Mouse (Mus musculus) testis, adult 2 months (tissue): ENCODE data around the gene Pkig.

Source experiments
- CTCF ChIP-seq: fragments of 200-500 bp; IDR thresholded peaks from 2 replicates; pipeline ENCODE4 v1.5.1; 2012; ENCODE audit warnings: low read depth, mild to moderate bottlenecking, inconsistent platforms, low read length, moderate library complexity; ENCODE audit not compliant: control insufficient read depth, insufficient read depth, insufficient replicate concordance
- POLR2A ChIP-seq: fragments of 200-500 bp; IDR thresholded peaks from 2 replicates; pipeline ENCODE4 v1.6.1; 2012; ENCODE audit warnings: low read depth, mild to moderate bottlenecking, inconsistent platforms, low read length, moderate library complexity; ENCODE audit not compliant: control insufficient read depth

DNA sequence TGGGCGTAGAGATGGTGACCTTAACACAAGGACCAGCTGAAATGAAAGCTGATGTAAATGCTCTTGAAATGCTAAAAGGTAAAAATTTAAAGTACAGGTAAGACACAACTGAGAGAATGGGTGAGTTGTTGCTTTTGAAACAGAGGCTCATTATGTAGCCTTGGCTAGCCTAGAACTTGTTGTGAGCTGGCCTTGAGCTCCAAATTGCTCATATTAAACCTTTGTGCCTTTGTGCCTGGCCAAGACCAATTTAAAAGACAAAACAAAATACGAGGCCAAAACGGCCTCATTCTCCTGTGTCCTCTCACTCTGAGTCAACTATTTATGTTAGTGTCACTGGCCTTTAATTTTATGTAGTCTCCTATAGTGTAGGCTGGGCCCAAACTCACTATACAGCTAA is 28.7 kb downstream of the Pkig start:
- TF ChIP-seq CTCF = no peak
- no peak for TF ChIP-seq POLR2A
